Mouse (Mus musculus) mammary gland, adult 2 months (tissue): ENCODE data around the gene AU022252. TPM values are rescaled to one million over a fixed set of nuclear protein-coding genes. Genes with fewer than 3 reads are reported as not detected.

Experiments used
- polyA plus RNA-seq: library from polyadenylated mRNA; depleted of rRNA; stranded (reverse); fragments of >200 nt; gene quantifications from 2 replicates; pipeline ENCODE4 v1.2.3, GENCODE M21; 2012; ENCODE audit warnings: low replicate concordance; rRNA removed

Gene AU022252
- polyA plus RNA-seq = 4.2 and 6.1 TPM in 2 replicates

DNA sequence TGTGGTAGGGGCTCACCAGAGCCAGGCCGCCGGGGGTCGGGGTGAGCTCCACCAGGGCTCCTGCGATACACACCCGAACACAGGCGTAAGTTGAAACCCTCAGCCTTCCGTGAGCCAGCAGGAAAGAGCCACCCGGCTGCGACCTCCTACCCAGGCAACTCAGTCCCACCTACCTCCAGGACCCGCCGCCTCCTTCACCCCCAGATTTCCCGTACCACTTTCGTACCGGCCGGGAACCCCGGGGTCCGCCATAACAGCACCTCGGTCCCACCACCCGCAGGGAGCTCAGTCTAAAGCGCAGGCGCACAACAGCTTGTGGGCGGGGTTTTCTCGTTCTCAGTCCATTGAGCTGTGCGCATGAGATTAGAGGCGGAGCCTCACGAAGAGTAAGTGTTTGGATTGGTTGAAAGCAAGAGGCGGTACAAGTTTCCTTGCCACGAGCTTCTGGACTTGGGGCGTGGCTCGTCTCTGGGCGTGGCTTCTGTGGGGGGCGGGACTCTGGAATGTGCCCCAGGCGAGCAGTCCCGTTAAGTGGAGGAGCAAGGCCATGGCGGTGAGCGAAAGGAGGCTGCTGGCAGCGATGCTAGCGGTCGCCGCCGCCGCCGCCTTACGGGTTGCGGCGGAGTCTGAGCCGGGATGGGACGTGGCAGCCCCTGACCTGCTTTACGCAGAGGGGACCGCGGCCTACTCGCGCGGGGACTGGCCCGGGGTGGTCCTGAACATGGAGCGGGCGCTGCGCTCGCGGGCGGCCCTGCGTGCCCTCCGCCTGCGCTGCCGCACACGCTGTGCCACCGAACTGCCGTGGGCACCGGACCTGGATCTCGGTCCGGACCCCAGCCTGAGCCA, at the start of gene AU022252, which contains the start of gene P3h1:
AU022252 (minus strand) TSS at position 303 of the 846 bp plus-strand sequence.
P3h1 (plus strand) TSS at position 506 of the 846 bp plus-strand sequence.

GRCm38 (mm10) chr4:119255351-119255750, 22.8 kb upstream of the AU022252 start, which contains the start of gene Cldn19:
Cldn19 (plus strand) TSS chr4:119255414.

DNA sequence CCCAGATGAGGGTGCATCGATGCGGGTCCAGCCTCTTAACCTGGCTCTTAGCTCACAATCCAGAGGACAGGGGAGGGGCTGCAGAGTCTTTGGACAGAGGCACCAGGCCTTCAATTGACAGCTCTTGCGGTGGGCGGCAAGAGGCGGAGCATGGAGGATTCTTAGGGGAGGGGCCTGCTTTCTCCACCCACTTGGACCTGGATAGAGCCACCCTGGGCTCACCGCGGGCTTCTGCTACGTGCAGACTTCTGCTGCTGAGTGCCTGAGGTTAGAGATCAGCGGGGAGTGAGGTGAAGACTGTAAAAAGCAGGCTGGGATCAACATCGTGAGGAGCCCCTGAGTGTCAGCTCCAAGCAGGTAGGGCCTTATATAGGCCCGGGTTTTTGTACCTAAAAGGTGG, 14.3 kb downstream of the AU022252 start, which contains the start of gene Tmem269:
Tmem269 (minus strand) TSS at position 49 of the 400 bp plus-strand sequence.

DNA sequence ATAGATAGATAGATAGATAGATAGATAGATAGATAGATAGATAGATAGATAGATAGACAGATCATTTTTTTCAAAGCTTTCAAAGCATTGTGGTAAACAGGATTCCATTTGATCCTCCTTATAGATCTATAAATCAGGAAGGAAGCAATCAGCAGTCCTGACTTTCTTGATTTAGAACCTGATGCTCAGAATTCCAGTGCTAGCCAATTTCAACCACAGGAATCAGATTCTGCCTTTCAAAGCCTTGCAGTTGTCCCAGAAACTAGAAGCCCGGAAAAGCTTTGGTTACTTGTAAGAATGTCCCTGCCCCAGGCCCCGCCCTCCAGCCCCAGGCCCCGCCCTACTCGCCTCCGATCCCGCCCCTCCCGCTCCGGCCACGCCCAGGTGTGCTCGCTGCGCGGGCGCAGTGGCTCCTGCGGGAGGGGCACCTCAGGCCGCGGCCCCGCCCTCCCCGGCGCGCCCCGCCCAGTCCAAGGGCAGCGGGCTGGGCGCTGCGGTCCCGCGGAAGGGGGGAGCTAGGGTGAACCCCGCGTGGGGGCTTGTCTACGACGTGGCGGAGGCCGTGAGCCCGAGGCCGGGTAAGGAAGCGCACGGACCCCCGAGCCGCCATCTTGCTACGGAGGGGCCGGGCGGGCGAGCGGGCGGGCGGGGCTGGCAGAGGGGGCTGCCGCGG, 37.5 kb downstream of the AU022252 start, which contains the start of gene Svbp:
Svbp (plus strand) TSS at position 398 of the 673 bp plus-strand sequence.

GRCm38 (mm10) chr4:119189864-119190263, 42.6 kb downstream of the AU022252 start, which contains the start of gene Ermap:
Ermap (minus strand) TSS chr4:119190011.

DNA sequence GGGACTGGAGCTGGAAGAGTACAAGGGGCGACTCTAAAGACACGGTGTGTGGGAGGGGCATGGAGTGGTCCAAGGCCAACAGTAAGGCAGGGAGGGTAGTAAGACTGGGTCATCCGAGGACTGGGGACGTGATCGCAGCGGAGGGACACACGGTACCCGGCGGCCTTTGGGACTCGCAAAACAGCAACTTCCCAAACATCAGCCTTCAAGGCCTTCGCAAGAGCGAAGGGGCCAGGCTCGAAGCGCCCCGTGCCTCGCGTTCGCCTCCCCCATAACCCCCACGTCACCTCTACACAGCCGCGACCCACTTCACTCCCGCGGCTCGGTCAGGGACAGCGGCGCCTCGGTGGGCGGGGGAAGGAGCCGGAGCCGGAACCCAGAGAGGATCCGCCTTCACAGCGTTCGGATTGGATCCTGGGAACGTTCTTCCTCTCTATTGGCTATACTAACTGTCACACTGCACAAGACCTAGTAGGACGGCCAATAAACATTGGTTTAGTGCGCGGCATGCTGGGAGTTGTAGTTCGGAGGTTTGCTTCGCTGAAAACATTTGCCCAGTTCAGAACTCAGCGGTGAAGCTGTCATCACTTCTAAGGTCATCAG, 58.6 kb downstream of the AU022252 start, which contains the start of gene Zfp691:
Zfp691 (minus strand) TSS at position 345 of the 603 bp plus-strand sequence.

Other genes with a start within 250 kb of the AU022252 start
- gene Slc2a1, start 124.0 kb downstream of the AU022252 start, polyA plus RNA-seq = 41.3 and 50.4 TPM in 2 replicates
- 14.3 and 15.1 TPM in 2 replicates for gene Zfp691, start 58.5 kb downstream of the AU022252 start, polyA plus RNA-seq
- 0.26 and 0.33 TPM in 2 replicates for gene Ermap, start 42.7 kb downstream of the AU022252 start, polyA plus RNA-seq
- 25.0 and 35.5 TPM in 2 replicates for gene Svbp, start 37.4 kb downstream of the AU022252 start, polyA plus RNA-seq
- gene Tmem269, start 14.5 kb downstream of the AU022252 start, polyA plus RNA-seq = 0.10 and 0.95 TPM in 2 replicates
- 26.3 and 29.0 TPM in 2 replicates for gene P3h1, start 203 bp upstream of the AU022252 start, polyA plus RNA-seq
- gene Cldn19, start 22.7 kb upstream of the AU022252 start, polyA plus RNA-seq = 7.5 and 11.0 TPM in 2 replicates
- gene Ybx1, start 61.9 kb upstream of the AU022252 start, polyA plus RNA-seq = 122 and 131 TPM in 2 replicates
- gene Ppih, start 87.8 kb upstream of the AU022252 start, polyA plus RNA-seq = 4.8 and 8.4 TPM in 2 replicates
- gene Ccdc30, start 182.8 kb upstream of the AU022252 start, polyA plus RNA-seq = 0.24 and 0.54 TPM in 2 replicates
- gene Ppcs, start 189.7 kb upstream of the AU022252 start, polyA plus RNA-seq = 16.0 and 24.6 TPM in 2 replicates
- 0.27 and 0.99 TPM in 2 replicates for gene Zmynd12, start 190.1 kb upstream of the AU022252 start, polyA plus RNA-seq